Mouse (Mus musculus): Measurements from ENCODE around the gene Trim11.

Gene Trim11

GRCm38 (mm10) chr11:58980381-58980990, 2.6 kb downstream of the Trim11 start:
- DNase-seq (ENCODE audit: low spot score in 2 of 2), result no peak

GRCm38 (mm10) chr11:58981541-58982447, 3.9 kb downstream of the Trim11 start:
- DNase-seq (ENCODE audit: low spot score in 2 of 2), result peak in 1 of 2 experiments; percentile 39

GRCm38 (mm10) chr11:58982471-58983097, 4.7 kb downstream of the Trim11 start:
- no peak for DNase-seq (ENCODE audit: low spot score in 2 of 2)

DNA sequence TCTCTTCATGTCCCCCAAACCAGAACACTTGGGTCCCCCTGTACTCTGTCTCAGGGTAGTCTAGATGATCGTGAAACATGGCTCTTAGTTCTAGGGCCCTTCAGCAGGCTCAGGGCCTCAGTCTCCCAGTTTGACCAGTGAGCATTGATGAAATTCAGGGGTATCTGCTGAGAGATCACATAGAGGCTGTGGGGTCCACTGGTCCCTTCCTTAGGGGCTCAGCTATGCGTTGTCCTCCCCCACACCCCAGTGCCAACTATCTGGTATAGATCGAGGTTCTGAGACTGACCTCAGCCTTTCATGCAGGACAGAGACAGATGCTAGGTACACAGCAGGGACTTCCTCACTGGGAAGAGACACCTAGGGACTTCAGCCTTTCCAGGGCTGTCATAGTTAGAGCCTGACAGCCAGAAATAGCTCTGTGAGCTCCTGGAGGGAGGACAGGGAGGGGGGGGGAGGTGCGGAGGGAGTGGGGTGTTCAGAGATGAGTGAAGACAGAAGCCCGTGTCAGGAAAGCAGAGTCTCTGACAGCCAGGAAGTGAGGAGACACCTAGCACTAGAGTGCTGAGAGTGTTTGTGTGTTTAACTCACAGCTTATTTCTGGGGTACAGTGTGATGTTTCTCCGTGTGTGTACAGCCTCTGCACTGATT, 5.9 kb downstream of the Trim11 start:
- DNase-seq (ENCODE audit: low spot score in 2 of 2), result no peak

- DNase-seq (ENCODE audit: low spot score in 2 of 2), result no peak
These were observed 6.8 kb downstream of the Trim11 start for GRCm38 (mm10) chr11:58984657-58985056.

- DNase-seq (ENCODE audit: low spot score in 2 of 2), result no peak
These were observed 7.5 kb downstream of the Trim11 start for GRCm38 (mm10) chr11:58985299-58985917.

- no peak for DNase-seq (ENCODE audit: low spot score in 2 of 2)
These were observed 11.3 kb downstream of the Trim11 start for GRCm38 (mm10) chr11:58989166-58989565.

GRCm38 (mm10) chr11:58990141-58990540, 12.2 kb downstream of the Trim11 start:
- no peak for DNase-seq (ENCODE audit: low spot score in 2 of 2)

DNA sequence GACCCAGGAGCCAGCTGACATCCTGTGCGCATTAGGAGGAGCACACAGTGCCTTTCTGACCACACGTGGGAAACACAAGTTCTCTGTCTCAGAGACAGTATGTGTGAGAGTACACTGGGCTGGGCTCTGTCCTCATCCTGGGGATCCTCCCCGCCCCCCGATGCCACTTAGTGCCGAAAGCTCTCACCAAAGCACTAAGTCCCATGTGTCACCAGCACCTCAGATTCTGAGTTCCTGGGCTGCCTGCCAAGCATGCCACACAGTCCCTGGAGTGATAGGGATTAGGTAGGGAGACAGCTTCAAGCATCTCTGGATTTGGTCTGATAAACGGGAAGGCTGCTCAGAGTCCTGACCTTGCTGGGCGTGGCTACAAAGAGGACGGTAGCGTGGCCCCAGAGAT, 12.9 kb downstream of the Trim11 start:
- DNase-seq (ENCODE audit: low spot score in 2 of 2), result no peak

DNA sequence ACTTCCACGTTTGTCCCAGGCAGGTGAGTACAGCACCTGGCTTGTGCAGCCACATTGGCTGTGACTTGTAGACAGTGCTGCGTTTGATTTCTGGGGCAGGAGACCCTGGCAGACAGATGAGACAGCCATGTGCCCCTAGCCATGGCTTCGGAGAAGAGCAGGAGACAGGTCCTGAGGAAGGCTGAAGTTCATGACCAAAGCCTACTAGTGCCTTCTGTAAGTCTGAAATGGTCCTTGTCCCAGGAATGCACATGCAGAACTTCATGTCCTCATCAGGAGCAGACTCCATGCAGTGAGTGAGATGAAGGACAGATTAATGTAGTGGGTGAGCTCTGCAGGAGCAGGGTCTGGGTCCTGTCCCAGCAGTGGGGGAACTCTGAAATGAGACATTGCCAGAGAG, 14.0 kb downstream of the Trim11 start:
- no peak for DNase-seq (ENCODE audit: low spot score in 2 of 2)

DNA sequence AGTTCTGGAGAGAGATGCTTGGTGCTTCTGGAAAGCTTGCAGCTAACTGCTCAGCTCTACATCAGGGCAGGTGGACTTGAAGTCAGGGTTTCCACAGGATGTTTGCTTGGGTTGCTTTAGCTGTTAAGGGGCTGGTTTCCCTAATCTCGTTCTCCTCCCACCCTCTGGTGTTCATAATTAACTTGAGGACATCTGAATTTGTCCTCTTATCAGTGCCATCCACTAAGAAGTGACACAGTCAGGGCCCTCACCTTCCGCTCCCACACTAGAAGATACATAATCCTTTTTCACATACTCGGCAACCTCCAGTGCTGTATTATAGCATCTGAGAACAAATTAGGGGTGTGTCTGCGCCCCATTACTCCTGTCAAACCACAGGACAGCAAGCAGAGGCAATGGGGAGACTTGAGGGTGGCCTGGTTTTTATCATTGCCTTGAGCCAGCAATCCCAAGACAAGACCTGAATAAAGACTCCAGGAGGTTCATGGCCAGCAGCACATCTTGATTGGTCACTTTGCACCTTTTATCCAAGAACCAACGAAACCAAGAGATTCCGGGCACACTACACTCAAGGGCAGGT, 15.3 kb downstream of the Trim11 start:
- no peak for DNase-seq (ENCODE audit: low spot score in 2 of 2)

DNA sequence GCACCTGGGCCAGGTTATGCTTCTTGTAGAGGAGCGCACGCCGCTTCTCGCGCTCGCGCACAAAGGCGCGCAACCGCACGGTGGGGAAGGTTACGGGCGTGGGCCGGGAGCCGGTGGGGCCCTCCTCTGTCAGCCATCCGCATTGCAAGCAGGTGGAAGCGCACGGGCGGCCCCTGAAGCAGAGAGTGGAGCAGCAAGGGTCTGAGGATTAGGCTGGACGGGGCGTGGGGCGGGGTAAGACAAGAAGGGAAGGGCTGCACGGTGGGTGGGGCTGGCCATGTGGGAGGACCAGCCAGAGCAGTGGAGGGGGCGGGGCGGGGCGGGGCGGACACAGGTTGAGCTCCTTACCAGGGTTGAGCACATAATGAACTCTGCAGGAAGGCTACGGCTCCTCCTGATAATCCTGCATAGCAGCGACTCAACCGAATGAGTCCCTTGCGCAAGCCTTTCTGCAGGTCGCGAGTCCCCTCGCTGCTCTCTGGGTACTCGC, 16.5 kb downstream of the Trim11 start:
- DNase-seq (ENCODE audit: low spot score in 2 of 2), result no peak

- no peak for DNase-seq (ENCODE audit: low spot score in 2 of 2)
These were observed 17.3 kb downstream of the Trim11 start for GRCm38 (mm10) chr11:58995061-58995806.

- DNase-seq (ENCODE audit: low spot score in 2 of 2), result no peak
These were observed 18.0 kb downstream of the Trim11 start for GRCm38 (mm10) chr11:58995807-58996370.

- no peak for DNase-seq (ENCODE audit: low spot score in 2 of 2)
These were observed 19.6 kb downstream of the Trim11 start for GRCm38 (mm10) chr11:58997541-58997940.

DNA sequence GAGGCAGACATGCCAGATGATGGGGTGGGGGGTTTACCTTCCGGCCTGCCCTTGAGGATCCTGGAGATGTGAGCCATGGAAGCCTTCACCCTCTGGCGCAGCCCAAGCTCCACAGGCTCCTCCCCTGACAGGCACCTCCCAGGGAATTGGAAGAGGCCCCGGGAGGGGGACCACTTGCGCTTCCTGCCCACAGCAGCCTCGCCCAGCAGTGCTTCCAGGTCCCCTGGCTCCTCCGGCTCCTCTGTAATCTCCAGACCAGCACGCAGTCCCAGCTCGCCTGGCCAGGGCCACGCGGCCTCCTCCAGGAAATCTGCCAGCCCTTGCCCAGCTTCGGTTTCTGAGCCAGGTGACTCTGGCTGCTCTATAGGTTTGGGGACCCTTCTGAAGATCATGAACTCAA, 21.3 kb downstream of the Trim11 start:
- no peak for DNase-seq (ENCODE audit: low spot score in 2 of 2)

DNA sequence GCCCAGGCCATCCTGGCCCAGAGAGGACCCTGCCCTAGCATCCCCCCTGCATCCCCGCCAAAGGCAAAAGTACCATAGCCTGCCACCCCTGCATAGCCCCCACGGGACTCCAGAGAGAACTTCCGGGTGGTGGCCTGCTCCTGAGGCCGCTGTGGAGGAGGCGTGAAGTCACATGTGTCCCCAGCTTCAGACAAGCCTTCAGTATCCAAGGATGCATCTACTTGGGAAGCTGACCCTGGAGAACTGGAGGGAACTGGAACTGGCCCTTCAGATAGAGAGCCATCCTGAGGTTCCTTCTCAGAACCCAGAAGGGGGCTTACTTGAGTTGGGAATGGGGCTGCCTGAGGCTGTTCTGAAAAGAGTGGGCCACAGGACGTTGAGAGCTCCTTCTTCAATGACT, 21.9 kb downstream of the Trim11 start:
- DNase-seq (ENCODE audit: low spot score in 2 of 2), result no peak

GRCm38 (mm10) chr11:59000635-59001034, 22.7 kb downstream of the Trim11 start:
- no peak for DNase-seq (ENCODE audit: low spot score in 2 of 2)

GRCm38 (mm10) chr11:59002327-59003079, 24.6 kb downstream of the Trim11 start:
- DNase-seq (ENCODE audit: low spot score in 2 of 2), result no peak

All from urinary bladder, postnatal 4 days (tissue).